Mouse (Mus musculus): Measurements from ENCODE around the gene Olfr411. TPM values are rescaled to one million over a fixed set of nuclear protein-coding genes. Genes with fewer than 3 reads are reported as not detected.

Olfr411 gene
- total RNA-seq (2021), result not detected
- long read RNA-seq, experiment 1, result 0 reads
- long read RNA-seq, experiment 2, result 0 reads

DNA sequence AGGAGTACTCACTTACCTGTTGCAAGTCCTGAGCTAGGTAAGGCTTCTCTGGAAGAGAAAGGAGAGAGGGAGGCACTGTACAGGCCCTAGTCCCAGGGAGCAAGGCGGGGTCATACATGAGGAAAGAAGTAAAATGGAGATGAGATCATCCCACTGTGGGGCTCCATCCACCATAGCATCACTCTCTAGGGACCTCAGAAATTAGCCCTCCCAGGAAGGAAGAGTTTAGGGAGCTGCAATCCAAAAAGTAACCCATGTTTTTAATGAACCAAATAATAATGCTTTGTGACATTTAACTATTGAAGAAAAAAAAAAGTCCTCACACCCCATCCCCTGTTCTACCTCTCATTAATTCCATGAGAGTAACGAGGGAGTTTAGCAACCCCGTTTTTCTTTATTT, at the start of gene Olfr411:
Gene Olfr411, minus strand, starts transcription at position 101 of the 400 bp plus-strand sequence.
- DNase-seq (ENCODE audit: low spot score in 2 of 2), result no peak

DNA sequence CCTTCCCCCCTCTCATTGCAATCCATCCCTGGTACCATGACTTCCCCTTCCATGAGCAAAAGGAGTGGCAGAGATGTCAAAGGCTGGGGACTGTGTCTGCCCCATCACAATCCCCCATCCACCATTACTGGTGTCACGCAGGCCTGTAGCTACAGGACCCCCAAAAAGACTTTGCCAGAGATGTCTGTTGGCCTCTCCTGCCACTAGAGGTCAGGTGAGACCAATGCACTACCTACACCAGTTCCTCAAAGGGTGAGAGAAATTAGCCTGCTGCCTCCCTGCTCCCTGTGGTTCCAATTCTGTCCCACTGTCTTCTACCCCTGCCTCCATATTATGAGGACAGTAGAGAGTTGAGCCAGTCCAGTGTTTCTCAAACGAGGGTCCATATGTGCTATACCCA, 49.7 kb upstream of the Olfr411 start:
- DNase-seq (ENCODE audit: low spot score in 2 of 2), result no peak

GRCm38 (mm10) chr11:74395583-74395982, 43.1 kb upstream of the Olfr411 start:
- no peak for DNase-seq (ENCODE audit: low spot score in 2 of 2)

DNA sequence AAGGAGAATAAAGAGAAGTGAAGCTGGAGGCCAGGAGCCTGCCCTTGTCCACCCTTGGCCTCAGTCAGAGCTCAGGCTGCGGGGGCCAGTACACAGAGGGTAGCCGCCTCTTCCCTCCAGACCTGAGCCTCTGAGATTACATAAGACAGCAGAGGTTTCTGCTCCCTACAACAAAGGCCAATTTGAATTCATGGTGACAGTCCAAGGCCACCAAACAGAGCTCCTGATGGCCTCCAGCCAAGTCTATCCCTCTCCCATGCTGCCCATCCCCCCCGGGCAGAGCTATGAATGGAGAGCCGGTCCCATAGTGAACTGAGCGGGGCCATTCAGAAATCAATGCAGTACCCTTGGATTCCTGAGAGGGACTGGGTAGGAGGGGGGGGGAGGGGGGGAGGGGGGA, 41.0 kb upstream of the Olfr411 start:
- no peak for DNase-seq (ENCODE audit: low spot score in 2 of 2)

GRCm38 (mm10) chr11:74392903-74393302, 40.5 kb upstream of the Olfr411 start:
- DNase-seq (ENCODE audit: low spot score in 2 of 2), result no peak

- no peak for DNase-seq (ENCODE audit: low spot score in 2 of 2)
Observed at GRCm38 (mm10) chr11:74391899-74392298, 39.4 kb upstream of the Olfr411 start.

GRCm38 (mm10) chr11:74387203-74387602, 34.8 kb upstream of the Olfr411 start:
- DNase-seq (ENCODE audit: low spot score in 2 of 2), result no peak

DNA sequence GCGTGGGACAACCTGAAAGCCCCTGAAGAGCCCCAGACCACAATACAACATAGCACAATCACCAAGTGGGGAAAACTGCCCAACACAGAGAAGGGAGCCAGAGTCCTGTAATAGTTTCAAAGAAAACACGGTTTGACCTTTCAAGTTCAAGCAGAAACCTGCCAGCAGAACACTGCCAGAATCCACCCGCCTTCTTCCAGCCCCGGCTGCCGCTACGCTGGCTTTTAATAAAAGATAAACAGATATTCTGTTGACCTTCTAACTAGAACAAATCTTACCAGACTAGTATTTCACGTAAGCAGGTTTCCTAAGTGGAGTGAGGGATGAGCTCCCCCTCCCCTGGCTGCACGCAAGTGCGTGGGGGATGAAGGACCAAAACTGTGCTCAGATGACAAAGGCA, 33.2 kb upstream of the Olfr411 start:
- peak in 1 of 2 experiments; percentile 49 for DNase-seq (ENCODE audit: low spot score in 2 of 2)

DNA sequence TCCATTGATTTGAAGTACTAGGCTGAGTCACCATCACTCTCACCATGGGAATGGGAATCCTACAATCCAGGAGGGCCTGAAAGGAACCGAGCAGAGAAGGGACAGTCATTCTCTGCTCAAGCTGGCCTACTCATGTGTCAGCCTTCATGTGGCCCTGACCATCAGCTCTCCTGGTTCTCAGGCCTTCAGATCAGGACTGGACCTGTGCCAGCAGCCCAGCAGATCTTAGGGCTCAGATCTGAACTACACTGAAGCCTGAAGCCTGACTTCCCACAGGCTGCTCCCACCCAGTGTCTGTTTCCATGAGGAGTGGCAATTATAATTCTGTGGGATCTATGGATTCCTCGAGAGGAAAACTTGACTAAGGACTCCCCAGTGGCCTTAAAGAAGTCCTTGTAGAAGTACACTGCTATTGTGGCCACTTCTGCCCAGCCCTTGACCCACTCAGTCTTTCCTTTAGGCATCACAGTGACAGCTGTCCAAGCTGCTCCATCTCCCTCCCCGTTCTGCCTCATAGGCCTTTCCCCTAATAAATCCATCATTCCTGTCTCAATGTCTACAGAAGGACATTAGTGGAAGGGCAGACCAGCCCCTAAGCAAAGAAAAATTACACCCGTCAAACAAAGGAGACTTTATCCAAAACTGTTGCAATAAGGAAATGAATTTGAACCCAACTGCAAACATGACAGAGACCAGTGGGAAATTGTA, 26.9 kb upstream of the Olfr411 start:
- DNase-seq (ENCODE audit: low spot score in 2 of 2), result no peak

- DNase-seq (ENCODE audit: low spot score in 2 of 2), result peak; percentile 73 to 86
Observed at GRCm38 (mm10) chr11:74376847-74377246, 24.4 kb upstream of the Olfr411 start.

DNA sequence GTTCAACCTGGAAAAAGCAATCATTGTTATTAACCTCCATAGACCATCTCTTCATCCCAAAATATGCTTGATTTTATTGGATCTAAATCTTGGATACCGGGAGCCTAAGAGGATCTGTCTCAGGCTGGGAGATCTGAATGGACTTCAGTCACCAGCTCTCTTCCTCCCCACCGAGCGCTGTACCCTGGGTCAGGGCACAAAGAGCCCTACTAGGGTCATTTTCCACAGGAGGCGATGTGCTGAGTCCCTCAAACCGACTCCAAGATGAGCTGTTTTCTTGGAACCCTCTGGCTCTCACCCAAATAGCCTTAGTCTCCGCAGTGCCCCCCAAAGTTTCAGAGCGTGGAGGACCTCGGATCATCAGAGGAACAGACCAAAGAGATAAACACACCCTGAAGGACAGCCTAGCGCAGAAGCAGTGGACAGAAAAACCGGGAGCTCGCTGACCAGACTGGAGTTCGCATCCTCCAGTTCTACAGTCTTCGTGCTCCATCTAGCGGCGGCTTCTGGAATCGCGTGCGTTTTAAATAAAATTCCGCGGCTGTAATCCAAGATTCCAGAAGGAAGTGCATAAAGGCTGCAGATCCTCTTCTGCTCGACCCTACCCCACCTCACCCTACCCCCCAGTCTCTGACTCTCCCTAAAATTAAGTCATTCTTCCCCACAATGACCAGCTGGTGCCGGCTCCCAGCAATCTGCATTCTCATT, 19.1 kb upstream of the Olfr411 start:
- peak; percentile 73 to 80 for DNase-seq (ENCODE audit: low spot score in 2 of 2)

DNA sequence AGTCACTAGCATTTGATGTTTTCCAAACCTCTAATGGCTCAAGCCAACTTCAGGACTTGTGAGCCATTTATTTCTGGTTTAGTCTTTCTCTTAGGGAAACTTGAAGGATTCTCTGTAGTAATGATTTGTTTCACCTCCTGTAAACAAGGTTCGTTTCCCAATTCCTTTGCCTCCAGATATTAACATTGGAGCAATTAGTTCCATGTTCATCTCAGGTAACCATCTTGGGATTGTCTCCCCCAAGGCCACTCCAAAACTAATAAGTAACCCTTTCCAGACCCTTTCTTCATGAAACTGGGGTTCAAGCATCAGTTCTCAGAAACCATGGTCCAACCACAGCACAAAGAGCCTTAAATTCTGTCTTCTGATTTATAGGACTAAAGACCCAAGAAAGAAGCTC, 9.3 kb upstream of the Olfr411 start, which contains the start of gene Olfr412:
Gene Olfr412, plus strand, starts transcription at position 301 of the 400 bp plus-strand sequence.
- DNase-seq (ENCODE audit: low spot score in 2 of 2), result no peak

DNA sequence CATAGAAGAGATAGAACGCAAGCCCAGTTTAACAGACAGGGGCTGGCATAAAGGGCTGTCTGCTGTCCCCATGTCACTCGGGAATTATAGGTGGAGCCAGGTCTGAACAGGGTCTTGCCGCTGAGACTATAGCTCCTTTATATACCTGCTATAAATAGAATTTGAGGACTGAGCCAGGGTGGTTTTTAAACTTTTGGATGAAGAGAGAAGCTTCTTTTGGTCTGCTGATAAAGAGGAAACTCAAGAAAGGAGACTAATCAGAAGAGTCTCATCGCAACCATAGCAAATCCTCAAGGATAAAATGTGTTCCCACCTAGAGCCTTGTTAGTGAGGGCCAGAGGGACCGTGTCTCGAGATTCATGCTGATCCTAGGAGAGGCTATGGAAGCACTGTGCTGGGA, 14.5 kb downstream of the Olfr411 start, which contains the start of gene Olfr410:
Gene Olfr410, minus strand, starts transcription at position 101 of the 400 bp plus-strand sequence.
- DNase-seq (ENCODE audit: low spot score in 2 of 2), result no peak

DNA sequence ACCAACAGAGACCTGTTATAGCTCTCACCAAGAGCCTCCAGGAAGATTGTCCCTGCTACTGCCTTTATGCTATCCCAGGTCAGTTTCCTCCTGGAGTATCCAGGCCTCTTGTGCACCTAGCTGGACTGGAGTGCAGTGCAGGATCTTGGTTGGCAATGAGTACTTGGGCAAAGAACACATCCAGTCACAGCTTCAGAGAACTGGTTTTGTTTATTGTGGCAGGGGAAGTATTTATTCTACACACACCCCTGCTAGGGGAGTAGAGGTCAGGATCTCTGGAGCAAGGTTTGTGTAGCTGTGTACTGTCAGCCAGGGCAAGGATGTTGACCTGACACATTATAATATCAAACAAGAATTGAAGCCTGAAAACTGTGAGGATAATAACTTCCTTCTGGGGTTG, 23.7 kb downstream of the Olfr411 start:
- no peak for DNase-seq (ENCODE audit: low spot score in 2 of 2)

DNA sequence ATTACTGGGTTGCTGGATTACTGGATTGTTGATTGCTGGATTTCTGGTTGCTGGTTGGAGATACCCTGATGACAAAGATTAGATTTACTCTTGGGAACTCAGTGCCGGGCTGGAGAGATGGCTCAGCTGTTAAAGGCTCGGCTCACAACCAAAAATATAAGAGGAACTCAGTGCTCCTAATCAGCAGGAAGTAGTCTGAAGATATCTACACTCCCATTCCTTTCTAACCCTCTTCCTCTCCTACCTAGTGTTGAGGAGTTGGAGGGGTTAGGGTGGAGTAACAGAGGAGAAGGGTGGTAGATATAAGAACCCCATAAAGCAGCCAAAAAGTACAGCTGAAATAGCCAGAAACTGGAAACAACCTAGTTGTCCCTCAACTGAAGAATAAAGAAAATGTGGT, 26.4 kb downstream of the Olfr411 start:
- DNase-seq (ENCODE audit: low spot score in 2 of 2), result no peak

Other genes starting within 250 kb of the Olfr411 start
- not detected for gene Olfr401, start 238.9 kb downstream of the Olfr411 start, total RNA-seq (2021)
- not detected for gene Olfr402, start 199.1 kb downstream of the Olfr411 start, total RNA-seq (2021)
- gene Olfr403, start 166.4 kb downstream of the Olfr411 start, total RNA-seq (2021), result not detected
- gene Olfr43, start 141.3 kb downstream of the Olfr411 start, total RNA-seq (2021), result not detected
- gene Olfr406, start 92.8 kb downstream of the Olfr411 start, total RNA-seq (2021), result not detected
- gene Olfr59, start 68.9 kb downstream of the Olfr411 start, total RNA-seq (2021), result not detected
- not detected for gene Olfr410, start 14.6 kb downstream of the Olfr411 start, total RNA-seq (2021)
- not detected for gene Olfr412, start 9.4 kb upstream of the Olfr411 start, total RNA-seq (2021)

Data from layer of hippocampus, postnatal 14 days (tissue).